Mouse (Mus musculus) midbrain, embryonic 11.5 days (tissue): ENCODE results near the gene Prss34. TPM values are rescaled to one million over a fixed set of nuclear protein-coding genes. Genes with fewer than 3 reads are reported as not detected.

Experiments
- ATAC-seq: fragments of 200-750 bp; cut with Nextera tagmentation; 2 replicates; pipeline ENCODE4 v1.8.0; 2017; ENCODE audit warnings: moderate TSS enrichment, moderate library complexity; ENCODE audit not compliant: low FRiP score
- DNase-seq: peaks from one replicate; pipeline ENCODE4 v3.0.0; 2015; ENCODE audit warnings: low spot score; ENCODE audit errors: missing footprints
- H3K27ac ChIP-seq: fragments of 300-500 bp; sonication (generic); 2 replicates; pipeline ENCODE4 v1.5.1; 2014; ENCODE audit warnings: low read depth, low read length
- H3K27me3 ChIP-seq: fragments of 300-500 bp; sonication (generic); 2 replicates; pipeline ENCODE4 v1.6.1; 2014; ENCODE audit warnings: mild to moderate bottlenecking, low read length, moderate library complexity, mixed read lengths; ENCODE audit not compliant: control insufficient read depth, insufficient read depth
- H3K36me3 ChIP-seq: fragments of 300-500 bp; sonication (generic); 2 replicates; pipeline ENCODE4 v1.6.1; 2014; ENCODE audit warnings: mild to moderate bottlenecking, low read length, moderate library complexity, mixed read lengths; ENCODE audit not compliant: control insufficient read depth, insufficient read depth
- H3K4me1 ChIP-seq: fragments of 300-500 bp; sonication (generic); 2 replicates; pipeline ENCODE4 v1.6.1; 2014; ENCODE audit warnings: low read length; ENCODE audit not compliant: control insufficient read depth, insufficient read depth
- H3K4me2 ChIP-seq: fragments of 300-500 bp; sonication (generic); 2 replicates; pipeline ENCODE4 v1.6.1; 2014; ENCODE audit warnings: mild to moderate bottlenecking, moderate library complexity
- H3K4me3 ChIP-seq: fragments of 300-500 bp; sonication (generic); 2 replicates; pipeline ENCODE4 v1.5.1; 2014; ENCODE audit warnings: low read depth, low read length
- H3K9ac ChIP-seq: fragments of 300-500 bp; sonication (generic); 2 replicates; pipeline ENCODE4 v1.6.1; 2014; ENCODE audit warnings: low read length
- H3K9me3 ChIP-seq: fragments of 300-500 bp; sonication (generic); 2 replicates; pipeline ENCODE4 v1.6.1; 2016; ENCODE audit warnings: low read length; ENCODE audit not compliant: control insufficient read depth
- WGBS: fragments of 180-500 bp; shearing (Covaris S2); extraction: QIAGEN DNeasy Blood & Tissue Kit; methylation state at CpG from one replicate; pipeline ENCODE4 v1.1.7; 2014; 5-methylcytosine and 5-hydroxymethylcytosine counted together
- polyA plus RNA-seq: library from polyadenylated mRNA; unstranded; fragments of >200 nt; fragmentation: Nextera tagmentation; extraction: Ambion mirVana; gene quantifications from 2 replicates; pipeline ENCODE4 v1.2.1, GENCODE M21; 2014

Gene Prss34
- polyA plus RNA-seq, 1 experiment from 2014 or later: not detected

DNA sequence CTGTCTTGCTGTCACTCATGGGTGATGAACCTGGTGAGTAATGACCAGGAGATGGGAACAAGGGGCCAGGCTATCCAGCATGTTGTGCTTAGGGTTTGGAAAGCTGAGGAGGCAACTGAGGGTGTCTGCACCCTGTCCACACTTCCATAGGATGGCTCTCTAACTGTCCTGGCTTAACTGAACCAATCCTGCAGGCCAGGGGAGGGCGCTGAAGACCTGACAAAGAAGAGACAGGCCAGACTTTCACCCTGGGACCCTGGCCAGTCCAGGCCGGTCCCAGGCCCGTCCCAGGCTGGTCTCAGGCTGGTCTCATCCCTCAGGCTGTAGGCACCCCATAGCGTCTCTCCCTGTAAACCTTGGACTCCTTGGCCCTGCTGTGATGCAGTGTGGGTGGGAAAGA is 7.8 kb upstream of the Prss34 start:
- Histone ChIP-seq H3K27me3 (no peaks in the 10 kb centered on the region), H3K9me3 (no peaks in the 10 kb centered on the region), H3K36me3 (no peaks in the 10 kb centered on the region), H3K4me1 (no peaks in the 10 kb centered on the region), H3K4me2 (no peak overlapping the region), H3K27ac (no peak overlapping the region), H3K9ac (no peak overlapping the region), H3K4me3 (no peak overlapping the region)
- DNase-seq: no peak
- 25% methylated on average over 4 of the region's 4 CpGs for WGBS
- ATAC-seq: no peak

DNA sequence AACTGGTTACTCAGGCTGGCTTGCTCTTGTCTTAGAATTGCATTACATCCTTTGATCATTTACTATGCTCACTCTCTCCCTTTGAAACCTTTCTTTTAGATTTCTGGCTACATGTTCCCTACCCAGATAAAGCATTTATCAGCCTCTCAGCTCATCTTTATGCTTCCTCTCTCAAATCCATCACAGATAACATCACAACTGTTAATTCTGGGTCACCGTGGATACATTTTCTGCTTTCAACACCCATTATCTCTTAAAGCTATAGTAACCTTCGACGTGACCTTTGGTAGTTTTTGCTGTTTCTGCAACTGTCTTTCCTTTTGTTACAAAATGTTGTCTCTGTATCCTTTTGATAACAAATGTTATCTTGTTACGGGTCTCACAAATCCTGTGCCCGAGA is 4.7 kb upstream of the Prss34 start:
- Histone ChIP-seq H3K9me3 (no peaks in the 10 kb centered on the region), H3K27ac (no peak overlapping the region)
- 82% methylated on average over 5 of the region's 5 CpGs for WGBS

DNA sequence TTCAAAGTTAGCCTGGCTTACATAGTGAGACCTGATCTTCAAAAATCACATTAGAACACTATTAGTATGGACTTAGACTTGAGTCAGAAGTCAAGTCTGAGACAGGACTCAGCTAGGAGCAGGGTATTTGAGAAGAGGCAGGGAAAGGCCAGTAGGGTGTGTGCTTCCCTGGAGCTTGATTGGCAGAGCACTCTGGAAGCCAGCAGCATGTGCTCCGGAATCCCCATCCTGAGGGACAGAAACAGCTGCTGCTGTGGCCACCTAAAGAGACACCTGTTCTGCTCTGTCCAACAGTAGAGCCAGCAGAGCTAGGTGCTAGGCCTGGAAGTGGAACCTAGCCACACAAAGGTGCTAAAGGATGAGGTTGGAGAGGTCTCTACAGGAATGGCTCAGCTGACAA is 4.1 kb upstream of the Prss34 start:
- Histone ChIP-seq H3K4me1 (no peaks in the 10 kb centered on the region), H3K27me3 (no peaks in the 10 kb centered on the region), H3K4me2 (no peak overlapping the region), H3K9me3 (no peaks in the 10 kb centered on the region), H3K36me3 (no peaks in the 10 kb centered on the region), H3K9ac (no peak overlapping the region), H3K27ac (no peak overlapping the region), H3K4me3 (no peak overlapping the region)
- WGBS: 63% methylated on average over 1 of the region's 1 CpGs
- DNase-seq (no peak), ATAC-seq (no peak)

More for the DNA sequence above, 4.7 kb upstream of the Prss34 start:
- no peaks in the 10 kb centered on the region for H3K27me3 ChIP-seq
- H3K9ac ChIP-seq: no peak overlapping the region
- ATAC-seq: no peak
- H3K4me1 ChIP-seq: no peaks in the 10 kb centered on the region
- H3K4me3 ChIP-seq: no peak overlapping the region
- H3K4me2 ChIP-seq: no peak overlapping the region
- no peak for DNase-seq
- H3K36me3 ChIP-seq: no peaks in the 10 kb centered on the region

DNA sequence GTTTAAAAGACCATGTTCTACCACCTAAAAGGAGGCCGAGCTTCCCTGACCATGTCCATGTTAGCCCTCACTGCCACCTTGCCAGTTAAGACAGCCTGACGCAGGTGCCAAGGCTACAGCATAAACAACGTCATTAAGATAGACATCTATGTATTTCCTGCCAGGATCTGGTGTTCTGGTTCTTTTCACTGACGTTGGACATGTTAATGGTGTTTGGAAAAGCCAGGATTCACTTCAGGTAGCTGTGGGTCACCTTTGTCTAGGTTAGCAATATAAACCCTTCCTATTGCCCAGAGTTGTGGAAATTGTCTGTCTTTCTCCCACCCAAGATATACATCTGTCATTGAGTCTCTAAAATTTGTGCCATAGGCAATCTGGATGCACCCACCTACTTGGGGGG is 10.2 kb downstream of the Prss34 start, which contains the start of gene Prss28:
Gene Prss28 (plus strand): TSS at position 301 of the 400 bp plus-strand sequence.
- Histone ChIP-seq H3K4me3 (no peak within 1 kb of the TSS), H3K9me3 (no peaks in the 10 kb centered on the region), H3K4me2 (no peak within 1 kb of the TSS), H3K27me3 (no peaks in the 10 kb centered on the region), H3K36me3 (no peaks in the 10 kb centered on the region), H3K4me1 (no peaks in the 10 kb centered on the region), H3K9ac (no peak within 1 kb of the TSS), H3K27ac (no peak within 1 kb of the TSS)
- WGBS: 81% methylated on average over 4 of the region's 4 CpGs
- DNase-seq: no peak
- no peak for ATAC-seq

DNA sequence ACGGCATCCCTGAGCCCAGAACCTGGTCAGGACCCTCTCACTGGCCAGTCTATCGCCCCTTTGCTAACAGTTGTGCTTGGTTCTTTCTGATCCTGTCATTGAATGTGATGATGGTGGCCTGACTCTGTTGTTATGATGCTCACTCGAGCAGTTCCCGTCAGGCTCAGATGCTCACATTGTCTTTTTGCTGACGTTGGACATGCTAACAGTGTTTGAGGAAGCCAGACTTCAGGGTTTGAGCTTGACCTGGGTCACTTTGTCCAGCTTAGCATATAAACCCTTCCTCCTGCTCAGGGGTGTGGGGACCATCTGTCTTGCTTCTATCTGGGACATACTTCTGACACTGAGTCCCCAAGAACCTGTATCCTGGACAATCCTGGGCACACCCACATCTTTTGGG is 20.2 kb downstream of the Prss34 start, which contains the start of gene Prss29:
Gene Prss29 (plus strand): TSS at position 301 of the 400 bp plus-strand sequence.
- H3K4me3 ChIP-seq: no peak within 1 kb of the TSS
- no peak for ATAC-seq
- DNase-seq: no peak
- no peaks in the 10 kb centered on the region for H3K9me3 ChIP-seq
- H3K9ac ChIP-seq: no peak within 1 kb of the TSS
- H3K4me2 ChIP-seq: no peak within 1 kb of the TSS
- no peak within 1 kb of the TSS for H3K27ac ChIP-seq
- H3K4me1 ChIP-seq: no peaks in the 10 kb centered on the region
- WGBS: 83% methylated on average over 5 of the region's 5 CpGs
- no peaks in the 10 kb centered on the region for H3K27me3 ChIP-seq
- no peaks in the 10 kb centered on the region for H3K36me3 ChIP-seq

DNA sequence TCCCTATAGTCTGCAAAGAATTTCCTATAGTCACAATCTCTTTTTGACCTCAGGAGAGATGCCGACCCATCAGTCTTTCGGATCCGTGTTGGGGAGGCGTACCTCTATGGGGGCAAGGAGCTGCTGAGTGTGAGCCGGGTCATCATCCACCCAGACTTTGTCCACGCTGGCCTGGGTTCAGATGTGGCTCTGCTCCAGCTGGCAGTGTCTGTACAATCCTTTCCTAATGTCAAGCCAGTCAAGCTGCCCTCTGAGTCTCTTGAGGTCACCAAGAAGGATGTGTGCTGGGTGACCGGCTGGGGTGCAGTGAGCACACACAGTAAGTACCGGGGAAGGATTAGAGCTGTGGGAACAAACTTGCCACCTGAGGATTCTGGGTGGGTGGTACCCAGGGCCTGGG is 22.6 kb downstream of the Prss34 start:
- Histone ChIP-seq H3K27me3 (no peaks in the 10 kb centered on the region), H3K4me1 (no peaks in the 10 kb centered on the region), H3K9me3 (no peaks in the 10 kb centered on the region), H3K36me3 (no peaks in the 10 kb centered on the region), H3K4me2 (no peak overlapping the region), H3K27ac (no peak overlapping the region), H3K4me3 (no peak overlapping the region), H3K9ac (no peak overlapping the region)
- WGBS: 91% methylated on average over 8 of the region's 8 CpGs
- no peak for DNase-seq
- no peak for ATAC-seq

DNA sequence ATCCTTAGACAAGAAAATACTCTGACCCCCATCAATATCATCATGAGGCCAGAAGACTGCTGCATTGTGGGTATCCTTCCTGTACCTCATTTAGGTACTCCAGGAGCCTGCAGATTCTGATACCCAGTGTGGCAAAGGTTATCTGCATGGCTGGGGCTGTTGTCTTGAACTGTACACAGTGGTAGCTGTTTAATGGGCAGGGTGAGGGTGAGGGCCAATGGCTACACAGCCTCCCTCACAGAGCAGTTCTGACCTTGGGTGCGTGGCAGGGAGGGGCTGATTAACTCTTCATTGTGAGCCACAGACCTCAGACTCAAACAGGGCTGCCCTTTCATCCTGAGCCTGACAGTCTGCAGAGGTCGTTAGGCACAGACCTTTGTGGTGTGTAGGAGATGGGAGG is 24.7 kb downstream of the Prss34 start:
- Histone ChIP-seq H3K9me3 (no peaks in the 10 kb centered on the region), H3K4me3 (no peak overlapping the region), H3K4me2 (no peak overlapping the region), H3K9ac (no peak overlapping the region), H3K27me3 (no peaks in the 10 kb centered on the region), H3K36me3 (no peaks in the 10 kb centered on the region), H3K4me1 (no peaks in the 10 kb centered on the region), H3K27ac (no peak overlapping the region)
- ATAC-seq (no peak), DNase-seq (no peak)
- WGBS: 27% methylated on average over 2 of the region's 2 CpGs

DNA sequence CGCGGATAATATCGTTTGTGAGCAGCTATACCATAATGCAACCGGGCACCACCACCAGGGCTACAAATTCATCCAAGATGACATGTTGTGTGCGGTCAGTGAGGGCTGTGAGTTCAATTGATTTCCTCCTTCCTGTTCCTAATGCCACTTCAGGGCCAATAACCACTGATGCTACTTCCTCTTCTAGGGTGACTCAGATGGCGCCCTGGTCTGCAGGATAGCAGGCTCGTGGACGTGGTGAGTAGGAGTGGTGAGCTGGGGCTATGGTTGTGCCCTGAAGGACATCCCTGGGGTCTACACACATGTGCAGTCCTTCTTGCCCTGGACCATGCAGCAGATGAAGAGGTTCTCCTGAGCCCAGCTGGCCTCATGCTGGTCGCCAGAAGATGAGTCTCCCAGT is 34.1 kb downstream of the Prss34 start:
- ATAC-seq (no peak), DNase-seq (no peak)
- H3K36me3 ChIP-seq: no peaks in the 10 kb centered on the region
- H3K27ac ChIP-seq: no peak overlapping the region
- no peak overlapping the region for H3K9ac ChIP-seq
- H3K9me3 ChIP-seq: no peaks in the 10 kb centered on the region
- H3K4me2 ChIP-seq: no peak overlapping the region
- no peak overlapping the region for H3K4me3 ChIP-seq
- H3K27me3 ChIP-seq: no peaks in the 10 kb centered on the region
- 78% methylated on average over 9 of the region's 9 CpGs for WGBS
- no peaks in the 10 kb centered on the region for H3K4me1 ChIP-seq

DNA sequence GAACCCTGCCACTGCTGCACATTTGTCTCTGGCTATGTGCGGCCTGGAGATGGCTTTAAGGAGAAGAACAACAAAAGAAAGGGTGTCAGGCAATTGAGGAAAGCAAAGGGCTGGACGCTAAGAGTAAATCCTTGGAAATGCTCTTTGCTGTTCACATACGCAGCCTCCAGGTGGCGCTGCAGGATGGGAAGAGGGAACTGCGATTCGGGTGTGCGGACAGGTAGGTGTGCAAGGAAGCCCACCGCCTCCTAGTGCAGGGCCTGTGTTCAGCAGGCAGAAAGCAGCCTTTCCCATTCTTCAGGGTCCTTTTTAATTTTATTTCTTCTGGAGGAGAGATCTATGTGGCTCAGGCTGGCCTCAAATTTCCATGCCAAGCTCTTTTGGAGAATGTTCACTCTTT is 35.7 kb downstream of the Prss34 start:
- Histone ChIP-seq H3K4me2 (no peak overlapping the region), H3K27me3 (no peaks in the 10 kb centered on the region), H3K9ac (no peak overlapping the region), H3K27ac (no peak overlapping the region), H3K36me3 (no peaks in the 10 kb centered on the region), H3K9me3 (no peaks in the 10 kb centered on the region), H3K4me3 (no peak overlapping the region), H3K4me1 (no peaks in the 10 kb centered on the region)
- DNase-seq: peak; percentile 95
- WGBS: under 1% methylated on average over 8 of the region's 8 CpGs
- ATAC-seq: no peak

DNA sequence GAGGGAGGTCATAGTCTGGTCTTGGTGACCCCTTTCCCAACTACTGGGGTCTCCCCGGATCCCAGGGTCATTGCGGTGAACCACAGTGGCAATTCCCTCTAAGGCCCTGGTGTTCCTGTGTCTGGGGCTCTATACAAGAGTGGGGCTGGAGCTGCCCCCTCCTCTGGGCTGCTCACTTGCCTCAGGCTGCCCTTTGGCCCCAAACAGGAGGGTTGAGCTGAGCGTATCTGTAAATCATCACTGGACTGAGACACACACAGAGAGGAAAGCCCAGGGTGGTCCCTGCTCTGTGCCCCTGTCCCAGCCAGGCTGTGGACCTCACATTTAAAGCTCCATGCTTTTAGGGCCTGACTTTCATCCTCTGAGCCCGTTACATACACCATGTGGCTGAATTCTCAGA is 40.0 kb downstream of the Prss34 start:
- Histone ChIP-seq H3K9ac (no peak overlapping the region), H3K4me1 (no peaks in the 10 kb centered on the region), H3K9me3 (no peaks in the 10 kb centered on the region), H3K27me3 (no peaks in the 10 kb centered on the region), H3K36me3 (no peaks in the 10 kb centered on the region), H3K27ac (no peak overlapping the region), H3K4me3 (no peak overlapping the region), H3K4me2 (no peak overlapping the region)
- DNase-seq (no peak), ATAC-seq (no peak)
- WGBS: 79% methylated on average over 4 of the region's 4 CpGs
